Mouse (Mus musculus) liver, adult 2 months (tissue): ENCODE data around the gene Mocs1.

Experiments
- CTCF ChIP-seq: fragments of 200-500 bp; IDR thresholded peaks from 2 replicates; pipeline ENCODE4 v1.5.1; 2011; ENCODE audit warnings: low read depth, low read length, control low read depth
- POLR2A ChIP-seq: fragments of 200-500 bp; IDR thresholded peaks from 2 replicates; pipeline ENCODE4 v1.6.1; 2011; ENCODE audit warnings: low read length, control low read depth; ENCODE audit not compliant: insufficient read depth; ENCODE audit errors: extremely low read depth

DNA sequence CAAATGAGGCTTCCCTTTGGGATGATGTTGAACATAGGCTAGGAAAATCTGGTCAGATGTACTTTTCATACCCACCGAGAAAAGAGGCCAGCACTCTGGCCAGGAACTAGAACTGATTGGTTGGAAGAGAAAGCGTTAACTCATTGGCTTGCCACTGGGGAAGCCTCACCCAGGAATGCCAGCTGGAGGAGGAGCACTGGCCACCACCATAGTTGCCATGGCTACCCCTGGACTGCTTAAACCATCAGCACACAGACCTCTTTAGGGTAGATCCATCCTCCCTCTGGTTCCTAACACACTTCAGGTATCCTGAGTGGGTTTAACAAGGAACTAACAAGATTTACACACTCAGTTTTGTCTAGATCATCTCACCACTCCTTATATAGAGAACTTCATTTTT is 71.5 kb downstream of the Mocs1 start:
- TF ChIP-seq CTCF (no peak), POLR2A (no peak)
